Mouse (Mus musculus) cerebellum, adult 18-20 months (tissue): ENCODE data around the gene Ccdc187.

ENCODE experiments used
- DNase-seq, 2 experiments: peaks; one replicate each; pipeline ENCODE4 v3.0.0; 2021

Gene Ccdc187

GRCm38 (mm10) chr2:26205761-26206160 is 88.6 kb downstream of the Ccdc187 start:
- DNase-seq = no peak

- no peak for DNase-seq
Measured at GRCm38 (mm10) chr2:26205126-26205525, 89.2 kb downstream of the Ccdc187 start.

DNA sequence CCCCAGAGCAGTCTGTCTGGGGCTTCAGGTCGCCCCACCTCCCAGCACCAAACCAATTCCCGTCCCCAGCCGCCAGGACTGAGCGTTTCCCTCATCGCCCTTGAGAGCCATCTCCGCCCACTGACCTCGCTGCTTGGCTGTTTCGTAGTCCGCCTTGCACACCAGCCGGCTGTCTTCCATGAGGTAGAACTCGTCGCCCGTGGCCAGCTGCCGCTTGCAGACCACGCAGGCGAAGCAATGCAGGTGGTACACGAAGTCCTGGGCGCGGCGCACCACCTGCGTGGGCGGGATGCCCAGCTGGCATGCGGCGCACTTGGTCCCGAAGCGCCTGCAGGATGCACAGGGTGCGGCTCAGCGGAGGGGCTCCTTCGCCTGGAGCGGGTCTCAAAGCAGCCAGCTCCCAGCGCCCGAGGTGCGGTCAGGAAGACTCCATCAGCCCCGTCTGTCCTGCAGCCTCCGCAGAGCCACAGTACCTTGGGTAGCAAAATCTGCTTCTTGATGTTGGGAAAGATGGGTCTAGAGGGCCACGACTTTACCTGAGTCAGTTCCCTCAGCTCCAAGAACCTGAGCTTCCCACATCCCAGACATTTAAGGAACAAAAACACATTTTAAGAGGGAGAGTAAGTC is 91.4 kb downstream of the Ccdc187 start:
- peak in 1 of 2 experiments; percentile 40 for DNase-seq

DNA sequence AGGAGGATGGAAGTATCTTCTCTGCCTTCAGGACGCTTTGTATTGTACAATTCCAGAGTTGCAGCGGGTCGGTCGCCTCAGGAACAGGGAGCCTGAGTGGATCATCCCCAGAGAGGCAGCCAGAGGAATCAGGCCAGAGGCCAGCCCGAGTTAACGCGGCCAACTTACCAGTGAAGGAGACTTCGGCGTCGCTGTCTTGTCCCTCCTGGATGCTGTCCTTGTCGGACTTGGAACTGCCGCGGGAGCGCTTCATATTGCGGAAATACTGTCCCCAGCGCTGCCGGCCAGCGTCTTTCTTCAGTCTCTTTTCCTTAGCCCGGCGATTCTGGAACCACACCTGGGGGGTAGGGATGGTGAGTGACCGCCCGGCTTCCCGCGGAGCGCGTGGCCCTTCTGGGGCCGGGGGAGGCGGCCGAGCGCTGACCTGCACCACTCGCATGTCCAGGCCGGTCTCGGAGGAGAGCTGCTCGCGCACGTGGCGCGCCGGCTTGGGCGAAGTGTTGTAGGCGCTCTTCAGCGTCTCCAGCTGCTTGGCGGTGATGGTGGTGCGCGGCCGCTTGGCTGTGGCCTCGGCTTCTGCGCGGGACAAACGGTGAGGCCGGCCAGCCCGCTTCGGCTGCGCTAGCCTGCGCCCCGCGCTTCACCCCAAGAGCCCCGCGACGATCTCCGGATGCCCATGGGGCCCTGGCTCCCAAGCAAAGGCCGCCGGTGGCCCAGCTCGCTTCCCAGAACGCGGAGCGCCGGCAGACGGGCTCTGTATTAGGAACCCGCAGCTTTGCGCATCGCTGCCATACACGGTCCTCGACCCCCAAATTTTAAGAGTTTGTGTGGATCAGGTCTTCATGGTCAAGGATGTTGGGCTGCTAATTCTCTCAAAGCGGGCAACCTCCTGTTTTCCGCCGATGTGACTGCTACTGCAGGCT is 92.2 kb downstream of the Ccdc187 start:
- peak in 1 of 2 experiments; percentile 31 for DNase-seq

- DNase-seq = no peak
Measured at GRCm38 (mm10) chr2:26198488-26198887, 95.9 kb downstream of the Ccdc187 start.

DNA sequence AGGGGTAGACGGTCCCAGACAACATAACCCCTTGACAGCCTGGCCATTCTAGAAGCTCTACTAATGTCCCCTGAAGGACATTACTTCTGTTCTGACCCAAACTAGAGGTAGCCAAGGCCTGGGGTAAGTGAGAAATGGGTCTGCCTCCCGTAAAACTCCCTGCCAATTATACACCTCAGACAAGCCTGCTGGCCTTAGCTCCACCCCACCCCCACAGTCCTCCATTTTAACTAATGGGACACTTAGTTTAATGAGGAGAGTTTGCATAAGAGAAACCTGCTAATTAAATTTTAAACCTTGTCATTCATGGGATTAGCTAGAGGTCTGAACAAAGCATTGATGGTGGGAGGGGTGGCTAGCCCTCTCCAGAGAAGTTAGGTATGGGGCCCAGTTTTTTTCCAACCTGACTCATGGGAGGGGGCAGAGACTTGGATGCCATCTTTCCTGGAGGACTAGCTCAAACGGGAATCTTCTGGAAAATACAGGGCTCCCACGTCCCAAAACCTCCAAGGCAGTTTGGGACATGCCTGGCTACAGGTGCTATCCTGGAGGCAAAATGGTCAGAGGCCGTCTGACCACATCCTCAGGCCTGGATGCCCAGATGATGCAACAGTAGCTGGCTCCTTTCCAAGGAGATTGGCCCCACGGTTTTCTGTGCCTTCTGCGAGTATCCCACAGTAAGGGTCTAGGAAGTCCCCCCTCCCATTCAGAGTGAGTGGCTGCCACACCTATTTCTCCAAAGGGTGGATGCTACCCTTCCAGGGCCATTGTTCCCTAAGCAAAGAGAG is 99.6 kb downstream of the Ccdc187 start:
- DNase-seq = no peak
